Comparison of ENCODE assay signal across 8 mouse cellular contexts in the genomic region with DNA sequence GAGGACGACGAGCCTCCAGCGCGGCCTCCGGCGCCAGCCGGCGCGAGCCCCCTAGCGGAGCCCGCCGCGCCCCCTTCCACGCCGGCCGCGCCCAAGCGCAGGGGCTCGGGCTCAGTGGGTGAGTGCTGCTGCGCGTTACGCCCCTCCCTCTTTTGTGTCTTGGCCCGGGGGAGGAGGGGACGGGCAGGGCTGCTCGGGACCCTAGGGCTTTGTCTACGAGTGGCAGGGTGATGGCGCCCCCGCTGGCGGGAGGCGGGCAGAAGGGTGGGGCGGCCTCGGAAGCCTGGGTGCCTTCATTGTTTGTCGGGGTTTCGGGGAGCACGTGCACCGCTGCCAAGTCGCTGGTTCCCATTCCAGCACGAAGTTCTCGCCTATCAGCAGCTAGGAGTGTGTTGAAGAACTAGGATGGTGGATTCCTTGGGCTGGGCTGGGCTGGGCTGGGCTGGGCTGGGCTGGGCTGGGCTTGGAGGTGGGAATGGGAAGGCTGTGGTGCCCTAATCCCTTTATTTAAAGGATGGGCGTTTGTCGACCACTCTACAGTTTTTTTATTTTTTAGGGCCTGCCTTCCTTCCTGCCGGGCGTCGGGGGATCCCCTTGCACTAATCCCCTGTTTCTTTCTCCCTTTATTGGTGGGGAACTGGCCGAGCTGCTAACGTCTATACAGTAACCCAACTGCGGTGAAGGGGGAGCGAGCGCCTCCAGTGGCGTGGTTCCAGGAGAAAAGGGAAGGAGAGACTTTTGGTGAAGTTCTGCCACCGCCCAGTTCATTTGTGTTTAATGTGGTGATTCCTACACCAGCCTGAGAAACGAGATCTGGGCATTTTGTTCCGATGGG. TPM values are rescaled to one million over a fixed set of nuclear protein-coding genes. Genes with fewer than 3 reads are reported as not detected.
DNase-seq lines count a peak whose midpoint lies in the region; ATAC-seq lines count a peak whose summit lies in the region.

No protein-coding gene starts in this region.

- H3K4me3 ChIP-seq in hindbrain, embryonic 15.5 days, result peak overlapping the region; percentile 96

- under 1% methylated on average over 49 of the region's 53 CpGs for WGBS in hindbrain, embryonic 15.5 days

- H3K27me3 ChIP-seq in hindbrain, embryonic 15.5 days, result no peaks in the 10 kb centered on the region

- peaks cover 28% of the 10 kb centered on the region for H3K4me1 ChIP-seq in hindbrain, embryonic 15.5 days (replicated peaks)

- H3K9me3 ChIP-seq in hindbrain, embryonic 15.5 days, result no peaks in the 10 kb centered on the region

- peak; percentile 83 for ATAC-seq in hindbrain, embryonic 15.5 days (ENCODE audit: low FRiP score, low read depth)

- H3K27ac ChIP-seq in hindbrain, embryonic 15.5 days (replicated peaks), result peak overlapping the region; percentile 99

- H3K36me3 ChIP-seq in hindbrain, embryonic 15.5 days, result no peaks in the 10 kb centered on the region

- peak overlapping the region; percentile 100 for H3K9ac ChIP-seq in hindbrain, embryonic 15.5 days

- peak; percentile 88 for DNase-seq in T-cell, adult 2 months (ENCODE audit: low spot score)
- DNase-seq in cerebellum, postnatal 25 days, result peak; percentile 84 to 87
- peak; percentile 84 to 86 for DNase-seq in frontal cortex, postnatal 36 days (ENCODE audit: low spot score in 2 of 2)
- peak; percentile 81 for DNase-seq in left cerebral cortex, adult 11 months (ENCODE audit: low spot score)
- DNase-seq in lung, postnatal 36 days, result peak; percentile 91
- DNase-seq in retina, embryonic 14.5 days (ENCODE audit: low spot score), result peak; percentile 88
- DNase-seq in thymus, postnatal 36 days, result peak; percentile 96 to 97

- peak overlapping the region; percentile 65 for H3K4me2 ChIP-seq in hindbrain, embryonic 15.5 days

RNA-seq across cellular contexts. Expression of a gene that starts 1.0 kb away (rescaled TPM):
- 136 TPM in 2 replicates for polyA plus RNA-seq in hindbrain, embryonic 15.5 days (2015; fragmentation: Nextera tagmentation; extraction: Ambion mirVana)

Comparison
In these comparisons a context has a peak if more than half of its experiments do, and no peak if none do; other contexts are left out.
1. Peak in every context shown above with its lines: DNase-seq, ATAC-seq, H3K4me3 ChIP-seq and H3K27ac ChIP-seq.